Mouse (Mus musculus): ENCODE data around the gene Angel1.

- TF ChIP-seq CTCF (conservative IDR thresholded peaks at IDR 0.05; ENCODE audit: insufficient read depth, insufficient read length, low read depth, low read length) (no peak), POLR2A (IDR thresholded peaks at IDR 0.05; ENCODE audit: low read depth, low read length) (no peak)
Measured at GRCm38 (mm10) chr12:86734319-86734810, 8.1 kb upstream of the Angel1 start, which contains the start of gene Lrrc74a.
